Mouse (Mus musculus) gastrocnemius, adult 2 months (tissue): ENCODE data around the gene Olfr372. TPM values are rescaled to one million over a fixed set of nuclear protein-coding genes. Genes with fewer than 3 reads are reported as not detected.
"Not testable (repeated sequence)": the region's sequence is repeated elsewhere in the genome, so short reads cannot be mapped to it uniquely, and the experiment has no call there.

Experiments
- DNase-seq: peaks from one replicate; pipeline ENCODE4 v3.0.0; 2022
- H3K27ac ChIP-seq: fragments of 200-600 bp; 2 replicates; pipeline ENCODE4 v1.8.1; 2022; ENCODE audit warnings: mild to moderate bottlenecking
- H3K4me3 ChIP-seq: fragments of 200-600 bp; 2 replicates; pipeline ENCODE4 v1.8.1; 2022; ENCODE audit warnings: mild to moderate bottlenecking, moderate library complexity
- CTCF ChIP-seq: fragments of 200-600 bp; IDR thresholded peaks from 2 replicates; pipeline ENCODE4 v1.8.1; 2022; ENCODE audit warnings: antibody characterized with exemption, mild to moderate bottlenecking, moderate library complexity
- intact Hi-C: fragments of 180-260 bp; cut with DNase I; formaldehyde crosslinking; loops from one replicate; pipeline ENCODE4 v1.15.1; 2025
- long read RNA-seq, 2 experiments: library from polyadenylated mRNA; stranded (forward); transcript quantifications; one replicate each; pipeline ENCODE4 v2.0.0; 2021
- total RNA-seq, 2 experiments: library from RNA; stranded (reverse); gene quantifications; 2 replicates each; pipeline ENCODE4 v1.2.3; 2021

Olfr372 gene
- not detected for total RNA-seq
- long read RNA-seq, experiment 1, result 0 reads
- long read RNA-seq, experiment 2, result 0 reads

GRCm38 (mm10) chr8:72040918-72041317 lies at the start of gene Olfr372:
TSS of gene Olfr372 (plus strand) at chr8:72041218.
- DNase-seq, H3K4me3 ChIP-seq, H3K27ac ChIP-seq, intact Hi-C loops: not testable (repeated sequence)

DNA sequence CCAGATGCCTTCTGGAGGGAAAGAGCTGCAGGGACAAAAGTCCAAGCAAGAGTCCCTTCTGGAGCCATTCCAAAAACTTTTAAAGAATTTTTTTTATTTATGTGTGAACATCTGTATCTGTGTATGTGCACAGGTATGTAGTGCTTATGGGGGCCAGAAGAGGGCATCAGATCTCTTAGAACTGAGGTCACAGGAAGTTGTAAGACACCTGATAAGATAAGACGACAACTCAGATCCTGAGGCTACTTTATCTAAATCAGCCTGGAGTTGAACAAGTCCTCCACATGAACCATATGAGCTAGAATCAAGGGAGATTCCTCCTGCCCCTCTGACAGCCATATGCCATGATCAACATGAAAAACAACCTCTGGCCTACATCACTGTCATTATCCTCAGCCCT lies 41.6 kb upstream of the Olfr372 start:
- no peak for TF ChIP-seq CTCF
- no peak overlapping the region for H3K4me3 ChIP-seq
- no peak for DNase-seq
- no peak overlapping the region for H3K27ac ChIP-seq
- intact Hi-C loops, result loop anchor here (10.0 kb wide), 1 partner anchor 865 kb away; no protein-coding TSS in a partner anchor

GRCm38 (mm10) chr8:72000223-72000622 lies 40.8 kb upstream of the Olfr372 start:
- intact Hi-C loops, result no loop called here
- no peak for DNase-seq
- H3K4me3 ChIP-seq, result no peak overlapping the region
- no peak for TF ChIP-seq CTCF
- no peak overlapping the region for H3K27ac ChIP-seq

GRCm38 (mm10) chr8:72002942-72003341 lies 38.1 kb upstream of the Olfr372 start:
- TF ChIP-seq CTCF, result no peak
- H3K4me3 ChIP-seq, result no peak overlapping the region
- H3K27ac ChIP-seq, result no peak overlapping the region
- no peak for DNase-seq
- intact Hi-C loops, result loop anchor here (2.0 kb wide), 1 partner anchor 96 kb away; no protein-coding TSS in a partner anchor

DNA sequence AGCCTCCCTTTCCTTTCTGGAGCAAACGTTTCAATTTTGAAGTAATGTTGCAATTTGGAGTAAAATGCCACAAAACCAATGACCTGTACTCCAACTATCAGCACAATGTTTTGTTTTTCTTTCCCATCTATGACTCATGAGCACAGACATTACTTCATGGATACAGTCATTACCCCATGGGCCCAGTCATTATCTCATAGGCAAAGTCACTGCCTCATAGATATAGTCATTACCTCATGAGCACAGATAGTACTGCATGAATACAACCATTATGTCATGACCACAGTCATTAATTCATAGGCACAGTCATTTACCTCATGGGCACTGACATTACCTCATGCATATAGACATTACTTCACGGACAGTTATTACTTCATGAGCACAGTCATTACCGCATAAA lies 35.1 kb upstream of the Olfr372 start:
- no peak for DNase-seq
- Histone ChIP-seq H3K27ac (no peak overlapping the region), H3K4me3 (no peak overlapping the region)
- TF ChIP-seq CTCF, result no peak
- intact Hi-C loops, result no loop called here

DNA sequence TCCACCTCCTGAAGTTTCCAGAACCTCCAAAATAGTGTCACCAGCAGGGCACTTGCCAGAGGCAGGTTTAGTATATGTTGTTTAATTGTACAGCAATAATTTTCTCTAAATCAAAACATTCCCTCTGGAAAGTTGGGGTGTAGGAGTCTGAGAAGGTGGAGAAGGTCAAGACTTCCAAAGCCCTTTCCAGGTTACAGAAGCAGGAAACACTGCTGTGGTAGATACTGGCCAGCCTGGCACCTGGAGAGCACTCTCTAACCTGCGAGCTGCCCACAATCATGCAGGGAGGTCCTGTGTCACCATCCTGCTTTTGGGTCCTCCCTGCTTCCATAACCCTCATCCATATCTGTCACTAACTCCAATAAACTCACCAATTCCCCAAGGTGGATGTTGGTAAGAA lies 34.3 kb upstream of the Olfr372 start:
- intact Hi-C loops, result no loop called here
- no peak overlapping the region for H3K4me3 ChIP-seq
- DNase-seq, result no peak
- no peak for TF ChIP-seq CTCF
- H3K27ac ChIP-seq, result no peak overlapping the region

- peak; percentile 23 for DNase-seq
- H3K4me3 ChIP-seq, result no peak overlapping the region
- no peak overlapping the region for H3K27ac ChIP-seq
- intact Hi-C loops, result no loop called here
- TF ChIP-seq CTCF, result no peak
Measured at GRCm38 (mm10) chr8:72008134-72008641, 32.8 kb upstream of the Olfr372 start.

DNA sequence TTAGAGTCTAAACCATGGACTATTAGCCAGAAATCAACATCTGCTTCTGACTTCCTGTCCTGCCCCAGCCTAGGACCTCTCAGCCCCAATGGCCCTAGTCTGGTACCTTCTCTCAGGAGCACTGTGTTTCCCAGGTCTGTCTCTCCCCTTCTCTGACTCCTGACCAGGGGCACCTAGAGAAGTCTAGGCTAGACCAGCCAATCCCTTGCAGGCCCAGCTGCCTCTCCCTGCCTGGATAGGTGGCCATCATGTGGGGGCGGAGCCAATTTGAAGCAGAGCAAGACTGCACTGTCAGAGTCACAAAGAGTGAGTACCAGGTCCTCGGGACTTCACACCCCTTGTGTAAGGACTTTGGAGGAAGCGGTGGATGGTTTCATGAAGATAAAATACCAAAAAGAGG lies 31.5 kb upstream of the Olfr372 start, which contains the start of gene Cyp4f18:
Gene Cyp4f18 (minus strand): TSS at position 154 of the 400 bp plus-strand sequence.
- Histone ChIP-seq H3K4me3 (no peak within 1 kb of the TSS), H3K27ac (peak within 1 kb of the TSS; percentile 50; the same call in 1 of the 2 replicates)
- intact Hi-C loops, result no loop called here
- no peak for DNase-seq
- no peak for TF ChIP-seq CTCF

DNA sequence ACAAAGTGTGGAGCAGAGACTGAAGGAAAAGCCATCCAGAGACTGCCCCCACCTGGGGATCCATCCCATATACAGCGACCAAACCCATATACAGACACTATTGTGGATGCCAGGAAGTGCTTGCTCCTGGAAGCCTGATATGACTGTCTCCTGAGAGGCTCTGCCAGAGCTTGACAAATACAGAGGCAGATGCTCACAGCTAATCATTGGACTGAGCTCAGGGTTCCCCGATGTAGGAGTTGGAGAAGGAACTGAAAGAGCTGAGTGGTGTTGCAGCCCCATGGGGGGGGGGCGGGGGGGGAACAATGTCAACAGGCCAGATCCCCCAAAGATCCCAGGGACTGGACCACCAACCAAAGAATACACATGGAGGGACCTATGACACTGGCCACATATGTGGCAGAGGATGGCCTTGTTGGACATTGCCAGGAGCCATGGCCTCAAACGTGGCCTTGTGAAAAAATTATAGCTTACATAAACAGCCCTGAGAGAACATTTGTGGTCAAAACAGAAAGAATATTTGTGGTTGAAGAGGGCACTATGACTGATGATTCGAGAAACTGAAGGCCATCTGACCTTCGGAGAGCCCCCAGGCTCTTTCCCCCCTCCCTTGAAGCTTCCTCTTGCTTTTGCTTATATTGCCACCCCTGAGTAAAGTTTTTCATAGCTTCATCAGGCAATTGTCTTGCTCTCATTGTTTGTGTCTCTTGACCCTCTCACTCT lies 27.4 kb upstream of the Olfr372 start:
- H3K4me3 ChIP-seq, intact Hi-C loops, H3K27ac ChIP-seq, DNase-seq: not testable (repeated sequence)

DNA sequence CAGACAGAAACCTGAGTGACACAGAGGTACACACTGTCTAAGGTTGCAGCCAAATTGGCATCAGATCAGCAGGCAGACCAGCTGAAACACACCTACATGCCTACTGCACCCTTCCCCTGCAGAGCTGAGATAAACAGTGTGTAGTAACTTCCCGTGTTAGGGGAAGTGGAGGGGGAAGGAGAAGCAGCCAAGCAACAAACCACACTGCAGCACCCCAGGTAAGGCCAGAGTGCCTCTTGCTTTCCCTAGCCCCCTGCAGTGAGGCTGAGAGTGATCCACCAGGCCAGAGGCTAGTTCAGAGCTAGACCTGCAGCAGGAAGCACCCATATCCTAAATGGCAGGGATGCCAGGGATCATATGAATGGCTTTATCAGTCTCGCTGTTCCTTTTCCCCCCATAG lies 23.7 kb upstream of the Olfr372 start:
- DNase-seq, result not testable (repeated sequence)

DNA sequence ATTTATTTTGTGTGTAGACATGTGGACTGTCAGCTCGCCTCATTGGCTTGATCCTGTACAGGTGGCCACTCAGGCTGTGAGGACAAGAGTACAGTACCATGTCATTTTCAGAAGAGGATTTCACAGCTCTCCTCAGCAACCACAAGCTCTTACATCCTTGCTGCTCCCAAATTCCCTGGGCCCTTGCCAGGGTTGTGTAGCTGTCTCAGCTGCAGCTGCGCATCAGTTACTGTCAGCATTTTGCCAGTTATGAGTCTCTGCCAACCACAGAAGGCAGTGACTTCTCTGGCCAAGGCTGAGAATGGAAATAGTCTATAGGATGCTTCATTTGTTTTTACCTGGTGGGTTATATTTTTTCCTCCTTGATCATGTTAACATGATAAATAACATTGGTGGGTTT lies 22.9 kb upstream of the Olfr372 start:
- intact Hi-C loops, result no loop called here
- H3K4me3 ChIP-seq, result no peak overlapping the region
- no peak for TF ChIP-seq CTCF
- no peak overlapping the region for H3K27ac ChIP-seq
- peak; percentile 58 for DNase-seq

More for the DNA sequence above, 23.7 kb upstream of the Olfr372 start:
- H3K27ac ChIP-seq, intact Hi-C loops, H3K4me3 ChIP-seq: not testable (repeated sequence)

DNA sequence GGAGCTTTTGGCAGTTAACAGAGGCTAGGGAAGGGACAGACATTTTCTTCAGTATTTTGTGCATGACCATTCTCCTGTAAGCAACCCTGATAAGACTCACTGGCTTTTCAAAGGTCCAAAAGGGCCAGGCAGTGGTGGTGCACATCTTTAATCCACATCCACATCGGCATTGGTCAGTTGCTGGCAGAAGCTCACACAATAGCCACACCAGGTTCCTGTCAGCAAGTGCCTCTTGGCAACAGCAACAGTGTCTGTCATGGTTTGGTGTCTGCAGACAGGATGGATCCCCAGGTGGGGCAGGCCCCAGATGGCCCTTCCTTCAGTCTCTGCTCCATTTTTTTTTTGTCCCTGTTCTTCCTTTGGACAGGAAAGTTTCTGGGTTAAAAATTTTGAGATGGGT lies 22.0 kb upstream of the Olfr372 start:
- H3K27ac ChIP-seq, DNase-seq, intact Hi-C loops, H3K4me3 ChIP-seq: not testable (repeated sequence)

DNA sequence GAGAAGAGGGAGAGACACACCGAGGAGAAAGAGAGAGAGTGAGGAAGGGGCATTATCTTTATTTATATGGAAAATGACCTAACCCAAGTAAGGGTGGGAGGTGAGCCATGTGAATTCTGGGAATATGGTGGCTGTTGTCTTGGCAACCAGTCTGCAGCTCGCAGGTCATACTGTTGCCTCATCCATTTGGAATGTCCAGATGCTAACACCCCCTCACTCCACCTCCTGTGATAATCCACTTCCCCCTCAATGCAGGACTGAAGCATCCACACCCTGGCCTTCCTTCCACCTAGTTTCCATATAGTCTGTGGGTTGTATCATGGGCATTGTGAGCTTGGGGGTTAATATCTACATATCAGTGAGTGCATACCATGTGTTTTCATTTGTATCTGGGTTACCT lies 21.2 kb upstream of the Olfr372 start:
- TF ChIP-seq CTCF, result no peak
- Histone ChIP-seq H3K4me3 (no peak overlapping the region), H3K27ac (no peak overlapping the region)
- DNase-seq, result no peak
- intact Hi-C loops, result no loop called here

DNA sequence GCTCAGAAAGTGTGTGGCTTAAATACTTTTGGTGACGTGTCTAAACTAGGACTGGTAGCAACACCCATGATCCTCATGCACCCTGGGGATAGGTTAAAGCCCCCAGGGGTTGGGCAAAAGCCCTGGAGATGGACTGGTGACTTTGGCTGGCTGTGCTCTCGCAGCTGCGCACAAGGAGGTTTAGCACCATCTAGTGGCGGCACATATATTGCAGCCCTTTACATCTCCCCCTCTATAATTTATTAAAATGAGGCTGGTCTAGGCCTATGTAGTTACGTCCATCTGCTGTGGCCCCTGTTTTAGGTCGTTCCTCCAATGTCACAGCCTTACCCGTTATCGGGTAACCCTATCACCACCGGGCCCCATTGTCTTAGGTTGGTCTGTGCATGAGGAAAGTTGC lies 16.1 kb upstream of the Olfr372 start:
- H3K27ac ChIP-seq, H3K4me3 ChIP-seq, intact Hi-C loops: not testable (repeated sequence)
- TF ChIP-seq CTCF, result peak; percentile 35
- DNase-seq, result peak; percentile 37
